Mouse (Mus musculus) lung, adult 2 months (tissue): ENCODE measurements at regions not wholly inside any gene's neighbourhood (a gene's known extent, or its start where the extent isn't known, plus 50 kb on each side); places are given as distances from the start of the nearest gene placed in this dataset.

Experiments
- CTCF ChIP-seq: fragments of 200-500 bp; IDR thresholded peaks from 2 replicates; pipeline ENCODE4 v1.5.1; 2011; ENCODE audit warnings: mild to moderate bottlenecking, low read length, control low read depth; ENCODE audit not compliant: insufficient read depth
- POLR2A ChIP-seq: fragments of 200-500 bp; IDR thresholded peaks from 2 replicates; pipeline ENCODE4 v1.6.1; 2011; ENCODE audit warnings: low read depth, mild to moderate bottlenecking, control low read depth, low read length, borderline replicate concordance; ENCODE audit errors: extremely low read depth

DNA sequence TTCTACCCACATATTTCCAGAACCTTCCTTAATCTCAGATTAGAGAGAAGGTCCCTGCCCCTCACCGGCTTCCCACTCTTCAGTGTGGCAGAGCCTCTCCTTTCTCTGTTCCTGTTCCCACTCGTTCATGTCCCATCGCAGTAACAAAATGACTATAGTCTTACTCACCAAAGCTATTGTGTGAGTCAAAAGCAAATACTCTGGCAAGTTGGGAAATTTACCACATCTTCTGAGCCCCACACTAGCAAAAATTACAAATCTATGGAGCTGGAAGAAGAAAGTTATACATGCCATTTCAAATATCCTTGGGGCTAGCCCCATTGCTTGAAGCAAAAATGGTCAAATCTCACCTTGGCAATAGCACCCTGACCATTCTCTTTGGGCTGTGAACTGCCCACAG is 80.1 kb upstream of the Tet2 start:
- no peak for TF ChIP-seq CTCF
- TF ChIP-seq POLR2A = no peak
